In the genomic region with DNA sequence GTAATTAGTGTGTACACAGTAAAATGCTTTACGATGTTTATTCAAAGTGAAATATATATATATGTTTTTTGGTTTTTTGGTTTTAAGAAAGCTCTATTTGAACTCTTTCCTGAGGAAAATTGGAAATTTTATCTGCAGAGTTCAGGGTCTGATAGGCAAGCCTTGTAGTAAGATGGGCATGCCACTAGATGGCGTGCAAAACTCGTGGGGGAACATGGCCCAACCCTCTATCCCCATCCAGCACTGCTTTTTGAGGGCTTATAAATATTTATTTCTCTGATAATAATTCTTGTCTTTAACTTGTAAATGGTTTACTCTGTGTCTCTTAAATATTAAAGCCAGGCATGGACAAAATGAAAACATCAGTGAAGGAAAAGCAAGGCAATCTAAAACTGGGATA, we compare ENCODE assay signal across 8 mouse cellular contexts.
A peak's percentile ranks its signal among the peaks of the same experiment; 100 is the strongest.
DNase-seq lines count a peak whose midpoint lies in the region; ATAC-seq and TF ChIP-seq lines count a peak whose summit lies in the region.

No protein-coding gene starts in this region.

- H3K4me2 ChIP-seq in forebrain, embryonic 12.5 days = no peak overlapping the region

- H3K36me3 ChIP-seq in forebrain, embryonic 12.5 days (replicated peaks) = no peaks in the 10 kb centered on the region
- H3K36me3 ChIP-seq in forebrain, embryonic 10.5 days (replicated peaks) = no peaks in the 10 kb centered on the region
- no peaks in the 10 kb centered on the region for H3K36me3 ChIP-seq in spleen, adult 2 months (ENCODE audit: control insufficient read depth, insufficient read depth, low read length)

- TF ChIP-seq CTCF in spleen, adult 2 months (IDR thresholded peaks at IDR 0.05; ENCODE audit: extremely low read depth, insufficient read depth, insufficient read length, insufficient replicate concordance) = peak; percentile 6; the same call in 1 of the 2 replicates

- peak; percentile 39; the same call in 1 of the 2 replicates for ATAC-seq in forebrain, embryonic 12.5 days (ENCODE audit: low FRiP score)

- 27% methylated on average over 3 of the region's 3 CpGs for WGBS in forebrain, embryonic 12.5 days
- WGBS in forebrain, embryonic 10.5 days = 23% methylated on average over 3 of the region's 3 CpGs
- WGBS in spleen, adult 2 months = 23% methylated on average over 3 of the region's 3 CpGs

- intact Hi-C loops in gastrocnemius, postnatal 36 days (cut with DNase I) = loop anchor here (2.0 kb wide), 1 partner anchor 424 kb away; no protein-coding TSS in a partner anchor

- no peak overlapping the region for H3K4me3 ChIP-seq in forebrain, embryonic 12.5 days (replicated peaks)
- no peak overlapping the region for H3K4me3 ChIP-seq in forebrain, embryonic 10.5 days
- no peak overlapping the region for H3K4me3 ChIP-seq in spleen, adult 2 months (ENCODE audit: extremely low read depth, insufficient read depth, insufficient read length)

- H3K9ac ChIP-seq in forebrain, embryonic 12.5 days = no peak overlapping the region

- H3K9me3 ChIP-seq in forebrain, embryonic 12.5 days = no peaks in the 10 kb centered on the region
- H3K9me3 ChIP-seq in forebrain, embryonic 10.5 days = no peaks in the 10 kb centered on the region

- no peak for TF ChIP-seq POLR2A in spleen, adult 2 months (IDR thresholded peaks at IDR 0.05; ENCODE audit: low read depth, low read length)

- no peaks in the 10 kb centered on the region for H3K27me3 ChIP-seq in forebrain, embryonic 12.5 days
- H3K27me3 ChIP-seq in forebrain, embryonic 10.5 days (ENCODE audit: poor library complexity, severe bottlenecking) = no peaks in the 10 kb centered on the region
- H3K27me3 ChIP-seq in spleen, adult 2 months (ENCODE audit: control insufficient read depth, insufficient read depth, low read length) = no peaks in the 10 kb centered on the region

- H3K27ac ChIP-seq in forebrain, embryonic 12.5 days = no peak overlapping the region
- no peak overlapping the region for H3K27ac ChIP-seq in forebrain, embryonic 10.5 days
- H3K27ac ChIP-seq in spleen, adult 2 months (ENCODE audit: insufficient read depth, low read length) = no peak overlapping the region

- no peaks in the 10 kb centered on the region for H3K4me1 ChIP-seq in forebrain, embryonic 12.5 days
- no peaks in the 10 kb centered on the region for H3K4me1 ChIP-seq in forebrain, embryonic 10.5 days
- H3K4me1 ChIP-seq in spleen, adult 2 months (ENCODE audit: control insufficient read depth, insufficient read depth, insufficient read length) = no peaks in the 10 kb centered on the region

- no peak for DNase-seq in forebrain, embryonic 10.5 days (ENCODE audit: extremely low spot score, low spot score)
- no peak for DNase-seq in spleen, adult 2 months (ENCODE audit: low read depth in 1 of 2, low spot score in 2 of 2)
- DNase-seq in spleen, postnatal 14 days (ENCODE audit: low spot score in 2 of 2) = no peak
- peak; percentile 17 to 27 for DNase-seq in gastrocnemius, postnatal 36 days
- peak; percentile 1 for DNase-seq in left cerebral cortex, adult 11 months (ENCODE audit: low spot score)
- peak; percentile 65 for DNase-seq in retina, embryonic 14.5 days (ENCODE audit: low spot score)
- no peak for DNase-seq in B cell, adult 2 months

Comparison
In these comparisons a context has a peak if more than half of its experiments do, and no peak if none do; other contexts are left out.
1. DNase-seq: peak in gastrocnemius, postnatal 36 days (2 of 2), left cerebral cortex, adult 11 months (single experiment) and retina, embryonic 14.5 days (single experiment); none in forebrain, embryonic 10.5 days (single experiment), spleen, adult 2 months (0 of 2), spleen, postnatal 14 days (0 of 2) and B cell, adult 2 months (0 of 2).